ENCODE assay signal across 16 mouse cellular contexts in the genomic region with DNA sequence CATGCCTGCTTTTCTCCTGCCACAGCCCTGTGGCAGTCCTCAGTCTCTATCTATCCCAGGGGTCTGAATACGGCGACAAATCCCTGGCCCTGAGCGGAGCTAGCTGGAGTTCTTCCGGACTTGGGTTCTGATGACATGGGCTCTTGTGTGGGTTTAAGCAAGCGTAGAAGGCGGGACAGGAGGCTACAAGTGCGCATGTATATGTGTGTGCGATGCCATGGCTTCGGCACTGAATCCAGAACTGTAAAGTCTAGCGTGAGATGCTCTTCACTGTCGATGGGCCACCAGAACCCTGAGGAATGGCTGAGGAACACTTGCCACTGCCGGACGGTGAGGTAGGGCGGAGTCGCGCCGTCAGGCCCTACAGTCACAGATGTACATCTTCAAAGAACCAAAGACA.
"Had no signal": no experiment of that assay in that cellular context is flagged by ENCODE, and none has a peak within 500 bp of the region (broad histone marks: within the 10 kb centered on the region; RNA-seq: fewer than 3 reads in every experiment).

No protein-coding gene starts in this region.

- H3K9me3 ChIP-seq: midbrain, embryonic 13.5 days had no signal

- ATAC-seq: liver, postnatal 0 days; lung, postnatal 0 days; midbrain, embryonic 13.5 days had no signal

- H3K36me3 ChIP-seq: midbrain, embryonic 13.5 days had no signal

- H3K4me3 ChIP-seq: midbrain, embryonic 13.5 days had no signal

- H3K4me1 ChIP-seq: midbrain, embryonic 13.5 days had no signal

- H3K27ac ChIP-seq: liver, embryonic 14.5 days; macrophage; midbrain, embryonic 13.5 days; stomach, postnatal 0 days had no signal

- H3K9ac ChIP-seq: liver, embryonic 14.5 days; liver, postnatal 0 days; lung, embryonic 14.5 days; midbrain, embryonic 13.5 days had no signal

- DNase-seq: kidney, adult 18-20 months; kidney, adult 9 months; kidney, postnatal 14 days; kidney, postnatal 4 days; left cerebral cortex, postnatal 4 days; liver, postnatal 0 days; lung, embryonic 14.5 days; right cerebral cortex, postnatal 4 days; thymus, adult 18-20 months; thymus, postnatal 36 days had no signal

- H3K27me3 ChIP-seq: midbrain, embryonic 13.5 days had no signal

- H3K4me2 ChIP-seq: liver, embryonic 11.5 days; lung, embryonic 14.5 days; midbrain, embryonic 13.5 days had no signal
